Mouse (Mus musculus) lung, adult 2 months (tissue): ENCODE results near the gene Tbc1d17.

Experiments
- CTCF ChIP-seq: fragments of 200-500 bp; IDR thresholded peaks from 2 replicates; pipeline ENCODE4 v1.5.1; 2011; ENCODE audit warnings: mild to moderate bottlenecking, low read length, control low read depth; ENCODE audit not compliant: insufficient read depth
- POLR2A ChIP-seq: fragments of 200-500 bp; IDR thresholded peaks from 2 replicates; pipeline ENCODE4 v1.6.1; 2011; ENCODE audit warnings: low read depth, mild to moderate bottlenecking, control low read depth, low read length, borderline replicate concordance; ENCODE audit errors: extremely low read depth

DNA sequence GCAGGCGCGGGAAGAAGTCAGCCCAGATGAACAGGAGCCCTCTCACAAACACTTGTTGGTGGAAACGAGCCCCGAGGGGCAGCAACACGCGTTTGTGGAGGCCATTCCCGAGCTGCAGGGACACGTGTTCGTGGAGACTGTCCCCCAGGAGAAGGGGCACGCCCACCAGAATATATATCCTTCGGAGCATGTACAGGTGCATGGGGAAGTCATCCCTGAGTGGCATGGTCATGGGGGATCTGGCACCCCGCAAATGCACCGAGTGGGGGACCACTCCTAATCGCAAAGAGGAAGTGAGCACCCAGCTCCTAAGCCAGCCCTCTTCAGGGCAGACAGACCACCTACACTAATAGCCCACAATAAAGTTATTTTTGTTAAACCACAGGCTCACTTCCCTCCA is 8.5 kb downstream of the Tbc1d17 start:
- TF ChIP-seq CTCF (no peak), POLR2A (0 out of 2 replicates have a peak, but pooled peaks have one; percentile 12)
